ENCODE assay signal across 7 mouse cellular contexts in genomic region chr4:12538694-12539121, GRCm38 (mm10).
A peak's percentile ranks its signal among the peaks of the same experiment; 100 is the strongest.
DNase-seq lines count a peak whose midpoint lies in the region; ATAC-seq and TF ChIP-seq lines count a peak whose summit lies in the region.

No protein-coding gene starts in this region.

- H3K9me3 ChIP-seq in forebrain, embryonic 16.5 days (ENCODE audit: control insufficient read depth, low read length): no peaks in the 10 kb centered on the region
- no peaks in the 10 kb centered on the region for H3K9me3 ChIP-seq in hindbrain, embryonic 15.5 days
- H3K9me3 ChIP-seq in midbrain, embryonic 10.5 days (replicated peaks): no peaks in the 10 kb centered on the region
- H3K9me3 ChIP-seq in stomach, postnatal 0 days (ENCODE audit: control insufficient read depth, low read length): no peaks in the 10 kb centered on the region

- TF ChIP-seq CTCF in stomach, postnatal 0 days (IDR thresholded peaks at IDR 0.05; ENCODE audit: low read depth): peak; percentile 84

- peak overlapping the region; percentile 29 for H3K4me3 ChIP-seq in forebrain, embryonic 16.5 days (replicated peaks; ENCODE audit: low read length)
- peak overlapping the region; percentile 13; the same call in 1 of the 2 replicates for H3K4me3 ChIP-seq in hindbrain, embryonic 15.5 days
- H3K4me3 ChIP-seq in midbrain, embryonic 10.5 days: peak overlapping the region; percentile 33; the same call in 1 of the 2 replicates
- no peak overlapping the region for H3K4me3 ChIP-seq in stomach, postnatal 0 days (ENCODE audit: low read depth, low read length)

- peak; percentile 82 for ATAC-seq in forebrain, embryonic 16.5 days
- ATAC-seq in hindbrain, embryonic 15.5 days (ENCODE audit: low FRiP score, low read depth): peak; percentile 86
- ATAC-seq in stomach, postnatal 0 days (ENCODE audit: low FRiP score, low TSS enrichment): no peak

- H3K9ac ChIP-seq in forebrain, embryonic 16.5 days (replicated peaks; ENCODE audit: low read depth, low read length): peak overlapping the region; percentile 60
- peak overlapping the region; percentile 15; the same call in 1 of the 2 replicates for H3K9ac ChIP-seq in hindbrain, embryonic 15.5 days
- no peak overlapping the region for H3K9ac ChIP-seq in stomach, postnatal 0 days (ENCODE audit: low read length)

- no peaks in the 10 kb centered on the region for H3K36me3 ChIP-seq in forebrain, embryonic 16.5 days (ENCODE audit: control insufficient read depth, insufficient read depth)
- no peaks in the 10 kb centered on the region for H3K36me3 ChIP-seq in hindbrain, embryonic 15.5 days
- H3K36me3 ChIP-seq in midbrain, embryonic 10.5 days: no peaks in the 10 kb centered on the region
- no peaks in the 10 kb centered on the region for H3K36me3 ChIP-seq in stomach, postnatal 0 days (ENCODE audit: control insufficient read depth, insufficient read depth, low read length)

- peaks cover 25% of the 10 kb centered on the region for H3K4me1 ChIP-seq in forebrain, embryonic 16.5 days (replicated peaks; ENCODE audit: control insufficient read depth, insufficient read depth, low read length)
- peaks cover 16% of the 10 kb centered on the region for H3K4me1 ChIP-seq in hindbrain, embryonic 15.5 days (replicated peaks)
- H3K4me1 ChIP-seq in midbrain, embryonic 10.5 days: peaks cover 53% of the 10 kb centered on the region
- H3K4me1 ChIP-seq in stomach, postnatal 0 days (replicated peaks; ENCODE audit: control insufficient read depth, insufficient read depth): no peaks in the 10 kb centered on the region

- peak overlapping the region; percentile 51 for H3K4me2 ChIP-seq in forebrain, embryonic 16.5 days (ENCODE audit: low read length)
- peak overlapping the region; percentile 51 for H3K4me2 ChIP-seq in hindbrain, embryonic 15.5 days
- no peak overlapping the region for H3K4me2 ChIP-seq in stomach, postnatal 0 days (replicated peaks; ENCODE audit: low read depth)

- peak; percentile 73 for DNase-seq in NIH3T3 (ENCODE audit: low read depth)
- DNase-seq in cerebellum, adult 11-12 months: peak; percentile 9
- DNase-seq in left cerebral cortex, adult 11 months (ENCODE audit: low spot score): peak; percentile 43
- DNase-seq in midbrain, embryonic 10.5 days (ENCODE audit: low spot score): peak; percentile 57
- peak; percentile 32 for DNase-seq in stomach, postnatal 0 days (ENCODE audit: low spot score)

- no peaks in the 10 kb centered on the region for H3K27me3 ChIP-seq in forebrain, embryonic 16.5 days (replicated peaks; ENCODE audit: control insufficient read depth, insufficient read depth, low read length)
- no peaks in the 10 kb centered on the region for H3K27me3 ChIP-seq in hindbrain, embryonic 15.5 days
- no peaks in the 10 kb centered on the region for H3K27me3 ChIP-seq in midbrain, embryonic 10.5 days (ENCODE audit: low read depth, poor library complexity, severe bottlenecking)
- no peaks in the 10 kb centered on the region for H3K27me3 ChIP-seq in stomach, postnatal 0 days (ENCODE audit: control insufficient read depth, insufficient read depth, low read length)

- TF ChIP-seq EP300 in stomach, postnatal 0 days (optimal IDR thresholded peaks at IDR 0.05): no peak

- 3% methylated on average over 4 of the region's 4 CpGs for WGBS in forebrain, embryonic 16.5 days
- WGBS in hindbrain, embryonic 15.5 days: 5% methylated on average over 4 of the region's 4 CpGs
- WGBS in midbrain, embryonic 10.5 days: 12% methylated on average over 4 of the region's 4 CpGs
- WGBS in stomach, postnatal 0 days: 11% methylated on average over 4 of the region's 4 CpGs

- peak overlapping the region; percentile 82 for H3K27ac ChIP-seq in forebrain, embryonic 16.5 days (ENCODE audit: low read length)
- peak overlapping the region; percentile 82 for H3K27ac ChIP-seq in hindbrain, embryonic 15.5 days (replicated peaks)
- H3K27ac ChIP-seq in midbrain, embryonic 10.5 days (replicated peaks): peak overlapping the region; percentile 88
- H3K27ac ChIP-seq in stomach, postnatal 0 days (replicated peaks): no peak overlapping the region

Comparison
In these comparisons a context has a peak if more than half of its experiments do, and no peak if none do; other contexts are left out.
1. DNase-seq: peak in every context shown above with its lines; median percentile 73 in NIH3T3; 57 in midbrain, embryonic 10.5 days; 43 in left cerebral cortex, adult 11 months; 32 in stomach, postnatal 0 days; 9 in cerebellum, adult 11-12 months.